Mouse (Mus musculus): Measurements from ENCODE around the gene Coasy. TPM values are rescaled to one million over a fixed set of nuclear protein-coding genes. Genes with fewer than 3 reads are reported as not detected.

The Coasy gene
- total RNA-seq, 2 experiments from 2014 or later, result 26.8 to 32.2 TPM

- ATAC-seq (replicated peaks; ENCODE audit: poor library complexity, severe bottlenecking), result no peak
Measured at GRCm38 (mm10) chr11:101128996-101129577, 46.7 kb downstream of the Coasy start.

- no peak for ATAC-seq (replicated peaks; ENCODE audit: poor library complexity, severe bottlenecking)
Measured at GRCm38 (mm10) chr11:101130056-101130756, 47.8 kb downstream of the Coasy start.

GRCm38 (mm10) chr11:101131187-101131586 is 48.8 kb downstream of the Coasy start:
- ATAC-seq (replicated peaks; ENCODE audit: poor library complexity, severe bottlenecking), result no peak

- no peak for ATAC-seq (replicated peaks; ENCODE audit: poor library complexity, severe bottlenecking)
Measured at GRCm38 (mm10) chr11:101131701-101132100, 49.3 kb downstream of the Coasy start.

- no peak for ATAC-seq (replicated peaks; ENCODE audit: poor library complexity, severe bottlenecking)
Measured at GRCm38 (mm10) chr11:101133037-101133436, 50.7 kb downstream of the Coasy start.

- ATAC-seq (replicated peaks; ENCODE audit: poor library complexity, severe bottlenecking), result no peak
Measured at GRCm38 (mm10) chr11:101134217-101134865, 52.0 kb downstream of the Coasy start.

Other genes starting within 250 kb of the Coasy start
- 35.5 and 40.5 TPM in 2 replicates for gene Stat5b, start 231.8 kb upstream of the Coasy start, total RNA-seq (2014; fragmentation: Nextera tagmentation)
- 36.8 and 37.1 TPM in 2 replicates for gene Stat5b, start 231.8 kb upstream of the Coasy start, total RNA-seq (2017)
- 33.7 and 36.6 TPM in 2 replicates for gene Stat5a, start 223.2 kb upstream of the Coasy start, total RNA-seq (2014; fragmentation: Nextera tagmentation)
- gene Stat5a, start 223.2 kb upstream of the Coasy start, total RNA-seq (2017), result 28.9 and 29.0 TPM in 2 replicates
- gene Stat3, start 143.0 kb upstream of the Coasy start, total RNA-seq (2014; fragmentation: Nextera tagmentation), result 51.6 and 54.7 TPM in 2 replicates
- gene Stat3, start 143.0 kb upstream of the Coasy start, total RNA-seq (2017), result 52.1 and 80.7 TPM in 2 replicates
- gene Cavin1, start 111.7 kb upstream of the Coasy start, total RNA-seq (2014; fragmentation: Nextera tagmentation), result 1.1 and 1.5 TPM in 2 replicates
- 0.93 and 1.6 TPM in 2 replicates for gene Cavin1, start 111.7 kb upstream of the Coasy start, total RNA-seq (2017)
- gene Atp6v0a1, start 73.1 kb upstream of the Coasy start, total RNA-seq (2014; fragmentation: Nextera tagmentation), result 42.7 and 66.2 TPM in 2 replicates
- 16.8 and 17.9 TPM in 2 replicates for gene Atp6v0a1, start 73.1 kb upstream of the Coasy start, total RNA-seq (2017)
- 9.3 and 15.7 TPM in 2 replicates for gene Naglu, start 12.6 kb upstream of the Coasy start, total RNA-seq (2014; fragmentation: Nextera tagmentation)
- gene Naglu, start 12.6 kb upstream of the Coasy start, total RNA-seq (2017), result 12.7 and 13.7 TPM in 2 replicates
- gene Hsd17b1, start 4.2 kb upstream of the Coasy start, total RNA-seq (2014; fragmentation: Nextera tagmentation), result 1.5 and 12.9 TPM in 2 replicates
- 7.4 and 8.2 TPM in 2 replicates for gene Hsd17b1, start 4.2 kb upstream of the Coasy start, total RNA-seq (2017)
- gene Mlx, start 4.7 kb downstream of the Coasy start, total RNA-seq (2014; fragmentation: Nextera tagmentation), result 76.1 and 81.6 TPM in 2 replicates
- 68.2 and 82.4 TPM in 2 replicates for gene Mlx, start 4.7 kb downstream of the Coasy start, total RNA-seq (2017)
- 51.8 and 62.8 TPM in 2 replicates for gene Psmc3ip, start 12.9 kb downstream of the Coasy start, total RNA-seq (2014; fragmentation: Nextera tagmentation)
- gene Psmc3ip, start 12.9 kb downstream of the Coasy start, total RNA-seq (2017), result 42.9 and 63.5 TPM in 2 replicates
- 12.3 and 15.7 TPM in 2 replicates for gene Retreg3, start 37.3 kb downstream of the Coasy start, total RNA-seq (2014; fragmentation: Nextera tagmentation)
- gene Retreg3, start 37.3 kb downstream of the Coasy start, total RNA-seq (2017), result 20.0 and 27.4 TPM in 2 replicates
- gene Tubg1, start 37.4 kb downstream of the Coasy start, total RNA-seq (2014; fragmentation: Nextera tagmentation), result 27.6 and 53.4 TPM in 2 replicates
- 25.8 and 43.7 TPM in 2 replicates for gene Tubg1, start 37.4 kb downstream of the Coasy start, total RNA-seq (2017)
- gene Tubg2, start 73.3 kb downstream of the Coasy start, total RNA-seq (2014; fragmentation: Nextera tagmentation), result not detected in 2 replicates
- not detected in 2 replicates for gene Tubg2, start 73.3 kb downstream of the Coasy start, total RNA-seq (2017)
- 0.41 and 0.83 TPM in 2 replicates for gene Cntnap1, start 88.0 kb downstream of the Coasy start, total RNA-seq (2014; fragmentation: Nextera tagmentation)
- 0.36 and 0.65 TPM in 2 replicates for gene Cntnap1, start 88.0 kb downstream of the Coasy start, total RNA-seq (2017)
- 1.4 TPM in 1 of 2 replicates, not detected in the other for gene Plekhh3, start 88.8 kb downstream of the Coasy start, total RNA-seq (2014; fragmentation: Nextera tagmentation)
- 0.47 TPM in 1 of 2 replicates, not detected in the other for gene Plekhh3, start 88.8 kb downstream of the Coasy start, total RNA-seq (2017)
- gene Ccr10, start 92.9 kb downstream of the Coasy start, total RNA-seq (2014; fragmentation: Nextera tagmentation), result not detected in 2 replicates
- gene Ccr10, start 92.9 kb downstream of the Coasy start, total RNA-seq (2017), result 0.09 TPM in 1 of 2 replicates, not detected in the other
- 15.2 and 31.0 TPM in 2 replicates for gene Ezh1, start 143.9 kb downstream of the Coasy start, total RNA-seq (2014; fragmentation: Nextera tagmentation)
- gene Ezh1, start 143.9 kb downstream of the Coasy start, total RNA-seq (2017), result 13.6 and 17.7 TPM in 2 replicates
- gene Ramp2, start 163.5 kb downstream of the Coasy start, total RNA-seq (2014; fragmentation: Nextera tagmentation), result not detected in 2 replicates
- 0.98 and 1.4 TPM in 2 replicates for gene Ramp2, start 163.5 kb downstream of the Coasy start, total RNA-seq (2017)
- 176 and 203 TPM in 2 replicates for gene Vps25, start 171.1 kb downstream of the Coasy start, total RNA-seq (2014; fragmentation: Nextera tagmentation)
- gene Vps25, start 171.1 kb downstream of the Coasy start, total RNA-seq (2017), result 76.7 and 80.4 TPM in 2 replicates
- not detected in 2 replicates for gene Wnk4, start 178.0 kb downstream of the Coasy start, total RNA-seq (2014; fragmentation: Nextera tagmentation)
- gene Wnk4, start 178.0 kb downstream of the Coasy start, total RNA-seq (2017), result 2.6 TPM in 1 of 2 replicates, not detected in the other
- gene Cntd1, start 196.4 kb downstream of the Coasy start, total RNA-seq (2014; fragmentation: Nextera tagmentation), result not detected in 2 replicates
- gene Cntd1, start 196.4 kb downstream of the Coasy start, total RNA-seq (2017), result 0.72 and 3.3 TPM in 2 replicates
- gene Coa3, start 196.5 kb downstream of the Coasy start, total RNA-seq (2014; fragmentation: Nextera tagmentation), result 53.2 and 61.3 TPM in 2 replicates
- gene Coa3, start 196.5 kb downstream of the Coasy start, total RNA-seq (2017), result 32.3 and 35.5 TPM in 2 replicates
- gene Becn1, start 219.7 kb downstream of the Coasy start, total RNA-seq (2014; fragmentation: Nextera tagmentation), result 58.4 and 81.1 TPM in 2 replicates
- gene Becn1, start 219.7 kb downstream of the Coasy start, total RNA-seq (2017), result 177 and 214 TPM in 2 replicates
- 163 and 205 TPM in 2 replicates for gene Psme3, start 233.6 kb downstream of the Coasy start, total RNA-seq (2014; fragmentation: Nextera tagmentation)
- 121 and 138 TPM in 2 replicates for gene Psme3, start 233.6 kb downstream of the Coasy start, total RNA-seq (2017)
- 2.8 and 3.7 TPM in 2 replicates for gene Aoc2, start 242.5 kb downstream of the Coasy start, total RNA-seq (2014; fragmentation: Nextera tagmentation)
- 1.8 and 2.0 TPM in 2 replicates for gene Aoc2, start 242.5 kb downstream of the Coasy start, total RNA-seq (2017)
- gene Aoc3, start 248.0 kb downstream of the Coasy start, total RNA-seq (2014; fragmentation: Nextera tagmentation), result not detected in 2 replicates
- not detected in 2 replicates for gene Aoc3, start 248.0 kb downstream of the Coasy start, total RNA-seq (2017)

All from granulocyte monocyte progenitor cell, adult 5-6 weeks (primary cell).